In the genomic region with DNA sequence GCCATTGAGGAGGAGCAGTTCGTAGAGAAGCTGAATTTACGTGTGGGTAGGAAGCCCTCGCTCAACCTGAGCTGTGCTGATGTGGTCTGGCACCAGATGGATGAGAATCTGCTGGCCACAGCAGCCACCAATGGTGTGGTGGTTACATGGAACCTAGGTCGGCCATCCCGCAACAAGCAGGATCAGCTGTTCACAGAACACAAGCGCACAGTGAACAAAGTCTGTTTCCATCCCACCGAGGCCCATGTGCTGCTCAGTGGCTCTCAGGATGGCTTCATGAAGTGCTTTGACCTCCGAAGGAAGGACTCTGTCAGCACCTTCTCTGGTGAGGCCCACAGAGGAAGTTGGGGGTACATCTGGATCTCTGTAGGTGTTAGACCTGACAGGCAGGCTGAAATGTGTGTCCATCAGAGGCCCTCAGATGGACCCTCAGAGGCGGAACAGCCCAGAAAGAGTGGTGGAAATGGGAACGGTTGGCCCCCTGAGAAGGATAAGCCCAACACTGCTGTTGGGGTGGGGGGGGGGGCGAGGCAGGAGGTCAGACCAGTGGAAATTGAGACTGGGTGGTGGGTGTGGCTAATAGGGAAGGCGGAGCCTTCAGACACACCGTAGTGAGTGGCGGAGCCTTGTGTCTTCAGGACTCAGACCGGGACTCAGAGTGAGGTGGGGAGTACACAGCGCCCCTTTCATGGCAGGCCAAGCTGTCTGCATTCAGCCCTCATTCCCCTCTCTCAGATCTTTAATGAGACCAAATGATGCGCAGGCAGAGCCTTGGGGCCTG, we compare ENCODE assay signal across 8 mouse cellular contexts. TPM values are rescaled to one million over a fixed set of nuclear protein-coding genes. Genes with fewer than 3 reads are reported as not detected.
A peak's percentile ranks its signal among the peaks of the same experiment; 100 is the strongest.
DNase-seq lines count a peak whose midpoint lies in the region; ATAC-seq and TF ChIP-seq lines count a peak whose summit lies in the region.

No protein-coding gene starts in this region.

- no peaks in the 10 kb centered on the region for H3K27me3 ChIP-seq in cerebellum, adult 2 months (ENCODE audit: control insufficient read depth, insufficient read depth, low read length)
- H3K27me3 ChIP-seq in forebrain, embryonic 14.5 days (replicated peaks; ENCODE audit: control insufficient read depth, insufficient read depth, low read length): 0 out of 2 replicates have a peak, but pooled peaks cover 5% of the 10 kb centered on the region
- H3K27me3 ChIP-seq in liver, embryonic 12.5 days (replicated peaks): peaks cover 31% of the 10 kb centered on the region

- no peak overlapping the region for H3K27ac ChIP-seq in cerebellum, adult 2 months (ENCODE audit: insufficient read depth, low read length)
- no peak overlapping the region for H3K27ac ChIP-seq in forebrain, embryonic 14.5 days (ENCODE audit: low read depth, low read length)
- peak overlapping the region; percentile 80 for H3K27ac ChIP-seq in liver, embryonic 12.5 days

- DNase-seq in cerebellum, adult 2 months: no peak
- DNase-seq in cerebellum, postnatal 36 days: no peak
- DNase-seq in A20 (ENCODE audit: low read depth, low spot score): peak; percentile 83
- DNase-seq in forebrain, embryonic 14.5 days (ENCODE audit: low spot score): no peak
- no peak for DNase-seq in adrenal gland, postnatal 25 days
- no peak for DNase-seq in c-Kit-positive CD71-positive TER-119-positive erythroid progenitor cells, embryonic 14.5 days (ENCODE audit: low spot score)
- no peak for DNase-seq in cerebellum, adult 9-11 months

- no peak for TF ChIP-seq CTCF in cerebellum, adult 2 months (IDR thresholded peaks at IDR 0.05; ENCODE audit: borderline replicate concordance, insufficient read depth, low read depth, low read length)

- no peaks in the 10 kb centered on the region for H3K9me3 ChIP-seq in forebrain, embryonic 14.5 days (replicated peaks; ENCODE audit: control insufficient read depth, low read length)
- H3K9me3 ChIP-seq in liver, embryonic 12.5 days (replicated peaks): no peaks in the 10 kb centered on the region

- H3K36me3 ChIP-seq in forebrain, embryonic 14.5 days (ENCODE audit: control insufficient read depth, insufficient read depth, low read length): peaks cover 34% of the 10 kb centered on the region
- H3K36me3 ChIP-seq in liver, embryonic 12.5 days: peaks cover 34% of the 10 kb centered on the region

- H3K4me1 ChIP-seq in cerebellum, adult 2 months (ENCODE audit: control insufficient read depth, insufficient read depth, low read length): peaks cover 14% of the 10 kb centered on the region
- peaks cover 19% of the 10 kb centered on the region for H3K4me1 ChIP-seq in forebrain, embryonic 14.5 days (ENCODE audit: control insufficient read depth, insufficient read depth, low read length)
- H3K4me1 ChIP-seq in liver, embryonic 12.5 days: peaks cover 52% of the 10 kb centered on the region

- H3K4me3 ChIP-seq in cerebellum, adult 2 months (replicated peaks; ENCODE audit: insufficient read depth, low read depth, low read length): peak overlapping the region; percentile 80
- peak overlapping the region; percentile 46 for H3K4me3 ChIP-seq in forebrain, embryonic 14.5 days (ENCODE audit: low read depth, low read length)
- peak overlapping the region; percentile 73 for H3K4me3 ChIP-seq in liver, embryonic 12.5 days

- peak overlapping the region; percentile 96 for H3K4me2 ChIP-seq in forebrain, embryonic 14.5 days (ENCODE audit: low read length)
- H3K4me2 ChIP-seq in liver, embryonic 12.5 days: peak overlapping the region; percentile 87

- 68% methylated on average over 17 of the region's 17 CpGs for WGBS in cerebellum, adult 2 months
- 80% methylated on average over 17 of the region's 17 CpGs for WGBS in forebrain, embryonic 14.5 days
- 54% methylated on average over 16 of the region's 17 CpGs for WGBS in liver, embryonic 12.5 days (ENCODE audit: insufficient replicate concordance)

- TF ChIP-seq POLR2A in cerebellum, adult 2 months (IDR thresholded peaks at IDR 0.05; ENCODE audit: borderline replicate concordance, insufficient read depth, low read length): no peak

- H3K9ac ChIP-seq in forebrain, embryonic 14.5 days (ENCODE audit: low read length): peak overlapping the region; percentile 72
- H3K9ac ChIP-seq in liver, embryonic 12.5 days: peak overlapping the region; percentile 76

- ATAC-seq in forebrain, embryonic 14.5 days: no peak
- no peak; the same call in 1 of the 2 replicates for ATAC-seq in liver, embryonic 12.5 days

RNA-seq across cellular contexts. Expression of a gene that starts 1.1 kb away (rescaled TPM):
- 32.8 and 34.2 TPM in 2 replicates for polyA plus RNA-seq in cerebellum, adult 2 months (2012; rRNA removed)
- polyA plus RNA-seq in forebrain, embryonic 14.5 days (2014; fragmentation: Nextera tagmentation; extraction: Ambion mirVana): 33.3 and 37.4 TPM in 2 replicates
- polyA plus RNA-seq in liver, embryonic 12.5 days (2016; fragmentation: Nextera tagmentation; extraction: Ambion mirVana): 17.7 and 18.7 TPM in 2 replicates
- total RNA-seq in adrenal gland, postnatal 25 days (2021): 24.9 and 25.4 TPM in 2 replicates

RNA-seq across cellular contexts. Expression of a gene that starts 4.1 kb away (rescaled TPM):
- 65.8 and 75.2 TPM in 2 replicates for polyA plus RNA-seq in cerebellum, adult 2 months (2012; rRNA removed)
- 56.6 and 56.9 TPM in 2 replicates for polyA plus RNA-seq in forebrain, embryonic 14.5 days (2014; fragmentation: Nextera tagmentation; extraction: Ambion mirVana)
- polyA plus RNA-seq in liver, embryonic 12.5 days (2016; fragmentation: Nextera tagmentation; extraction: Ambion mirVana): 26.6 and 26.8 TPM in 2 replicates
- total RNA-seq in adrenal gland, postnatal 25 days (2021): 92.9 and 104 TPM in 2 replicates

RNA-seq across cellular contexts. Expression of a gene that starts 8.7 kb away (rescaled TPM):
- polyA plus RNA-seq in cerebellum, adult 2 months (2012; rRNA removed): 326 and 333 TPM in 2 replicates
- 315 and 322 TPM in 2 replicates for polyA plus RNA-seq in forebrain, embryonic 14.5 days (2014; fragmentation: Nextera tagmentation; extraction: Ambion mirVana)
- polyA plus RNA-seq in liver, embryonic 12.5 days (2016; fragmentation: Nextera tagmentation; extraction: Ambion mirVana): 150 and 156 TPM in 2 replicates
- 182 and 205 TPM in 2 replicates for total RNA-seq in adrenal gland, postnatal 25 days (2021)

RNA-seq across cellular contexts. Expression of a gene that starts 12.5 kb away (rescaled TPM):
- 111 and 119 TPM in 2 replicates for polyA plus RNA-seq in cerebellum, adult 2 months (2012; rRNA removed)
- 33.6 and 35.4 TPM in 2 replicates for polyA plus RNA-seq in forebrain, embryonic 14.5 days (2014; fragmentation: Nextera tagmentation; extraction: Ambion mirVana)
- polyA plus RNA-seq in liver, embryonic 12.5 days (2016; fragmentation: Nextera tagmentation; extraction: Ambion mirVana): 0.80 and 0.89 TPM in 2 replicates
- 15.4 and 20.2 TPM in 2 replicates for total RNA-seq in adrenal gland, postnatal 25 days (2021)

RNA-seq across cellular contexts. Expression of a gene that starts 15.7 kb away (rescaled TPM):
- 187 and 207 TPM in 2 replicates for polyA plus RNA-seq in cerebellum, adult 2 months (2012; rRNA removed)
- 14.0 and 17.6 TPM in 2 replicates for polyA plus RNA-seq in forebrain, embryonic 14.5 days (2014; fragmentation: Nextera tagmentation; extraction: Ambion mirVana)
- polyA plus RNA-seq in liver, embryonic 12.5 days (2016; fragmentation: Nextera tagmentation; extraction: Ambion mirVana): 0.18 and 0.33 TPM in 2 replicates
- total RNA-seq in adrenal gland, postnatal 25 days (2021): 35.5 and 40.7 TPM in 2 replicates
